Mouse (Mus musculus) cerebral cortex, adult 2 months (tissue): ENCODE data around the gene Olfr1419.

Experiments used
- WGBS: fragments of 180-500 bp; shearing (Covaris S2); methylation state at CpG from one replicate; pipeline ENCODE4 v1.1.7; 2018; 5-methylcytosine and 5-hydroxymethylcytosine counted together

Gene Olfr1419

GRCm38 (mm10) chr19:11875006-11875405 lies at the start of gene Olfr1419:
Gene Olfr1419, minus strand, starts transcription at chr19:11875106.
- WGBS = 46% methylated on average over 1 of the region's 1 CpGs

GRCm38 (mm10) chr19:11922515-11922914 lies 47.6 kb upstream of the Olfr1419 start:
- 94% methylated on average over 2 of the region's 2 CpGs for WGBS

GRCm38 (mm10) chr19:11922068-11922467 lies 47.2 kb upstream of the Olfr1419 start:
- WGBS = 100% methylated on average over 1 of the region's 1 CpGs

- WGBS = 3% methylated on average over 2 of the region's 2 CpGs
These were observed 40.9 kb upstream of the Olfr1419 start for GRCm38 (mm10) chr19:11915804-11916203.

GRCm38 (mm10) chr19:11912533-11913121 lies 37.7 kb upstream of the Olfr1419 start:
- WGBS = 1% methylated on average over 39 of the region's 54 CpGs

GRCm38 (mm10) chr19:11912037-11912532 lies 37.2 kb upstream of the Olfr1419 start, which contains the start of gene Patl1:
Gene Patl1, plus strand, starts transcription at chr19:11912399.
- whole genome bisulfite sequencing = 1% methylated on average over 50 of the region's 53 CpGs

- WGBS = 2% methylated on average over 17 of the region's 17 CpGs
These were observed 36.7 kb upstream of the Olfr1419 start for GRCm38 (mm10) chr19:11911603-11912002.

GRCm38 (mm10) chr19:11911021-11911420 lies 36.1 kb upstream of the Olfr1419 start:
- WGBS = 71% methylated on average over 5 of the region's 5 CpGs

- WGBS = 48% methylated on average over 1 of the region's 1 CpGs
These were observed 11.4 kb upstream of the Olfr1419 start, which contains the start of gene Olfr1420 for GRCm38 (mm10) chr19:11886265-11886664. Gene Olfr1420, plus strand, starts transcription at chr19:11886565.

GRCm38 (mm10) chr19:11878404-11878803 lies 3.5 kb upstream of the Olfr1419 start:
- WGBS = 70% methylated on average over 22 of the region's 22 CpGs

- WGBS = 85% methylated on average over 2 of the region's 2 CpGs
These were observed 7.1 kb downstream of the Olfr1419 start for GRCm38 (mm10) chr19:11867837-11868236.

- 98% methylated on average over 1 of the region's 1 CpGs for WGBS
These were observed 13.9 kb downstream of the Olfr1419 start, which contains the start of gene Olfr1418 for GRCm38 (mm10) chr19:11860966-11861365. Gene Olfr1418, minus strand, starts transcription at chr19:11861066.

GRCm38 (mm10) chr19:11856506-11856905 lies 18.4 kb downstream of the Olfr1419 start:
- WGBS = 82% methylated on average over 6 of the region's 6 CpGs

GRCm38 (mm10) chr19:11854821-11855220 lies 20.1 kb downstream of the Olfr1419 start:
- 87% methylated on average over 2 of the region's 2 CpGs for WGBS

- WGBS = 67% methylated on average over 4 of the region's 4 CpGs
These were observed 22.3 kb downstream of the Olfr1419 start for GRCm38 (mm10) chr19:11852652-11853051.

GRCm38 (mm10) chr19:11846333-11846732 lies 28.6 kb downstream of the Olfr1419 start:
- 62% methylated on average over 4 of the region's 4 CpGs for WGBS

- WGBS = 85% methylated on average over 4 of the region's 4 CpGs
These were observed 35.8 kb downstream of the Olfr1419 start, which contains the start of gene Olfr1417 for GRCm38 (mm10) chr19:11839119-11839518. Gene Olfr1417, minus strand, starts transcription at chr19:11839219.

- 65% methylated on average over 4 of the region's 4 CpGs for WGBS
These were observed 51.4 kb downstream of the Olfr1419 start for GRCm38 (mm10) chr19:11823346-11824065.

GRCm38 (mm10) chr19:11820211-11820610 lies 54.7 kb downstream of the Olfr1419 start:
- WGBS = 18% methylated on average over 6 of the region's 6 CpGs

GRCm38 (mm10) chr19:11819800-11820199 lies 55.1 kb downstream of the Olfr1419 start:
- under 1% methylated on average over 15 of the region's 15 CpGs for WGBS

- WGBS = under 1% methylated on average over 20 of the region's 20 CpGs
These were observed 55.7 kb downstream of the Olfr1419 start, which contains the start of gene Stx3 for GRCm38 (mm10) chr19:11819143-11819700. Gene Stx3, minus strand, starts transcription at chr19:11819403.
